Mouse (Mus musculus): ENCODE data around the gene Actl7b. TPM values are rescaled to one million over a fixed set of nuclear protein-coding genes. Genes with fewer than 3 reads are reported as not detected.

Gene Actl7b
- polyA plus RNA-seq, 1 experiment from 2014 or later, result not detected

Other genes with a start within 250 kb of the Actl7b start
- not detected in 2 replicates for gene Gm26657, start 1.4 kb downstream of the Actl7b start, polyA plus RNA-seq (2015; fragmentation: Nextera tagmentation; extraction: Ambion mirVana)
- gene Actl7a, start 2.0 kb upstream of the Actl7b start, polyA plus RNA-seq (2015; fragmentation: Nextera tagmentation; extraction: Ambion mirVana), result not detected in 2 replicates
- gene Elp1, start 60.9 kb upstream of the Actl7b start, polyA plus RNA-seq (2015; fragmentation: Nextera tagmentation; extraction: Ambion mirVana), result 64.0 and 64.7 TPM in 2 replicates
- gene Fam206a, start 60.9 kb upstream of the Actl7b start, polyA plus RNA-seq (2015; fragmentation: Nextera tagmentation; extraction: Ambion mirVana), result 14.0 and 16.0 TPM in 2 replicates
- gene Ctnnal1, start 123.7 kb upstream of the Actl7b start, polyA plus RNA-seq (2015; fragmentation: Nextera tagmentation; extraction: Ambion mirVana), result 12.7 and 14.5 TPM in 2 replicates
- gene Tmem245, start 206.0 kb upstream of the Actl7b start, polyA plus RNA-seq (2015; fragmentation: Nextera tagmentation; extraction: Ambion mirVana), result 7.6 and 9.3 TPM in 2 replicates
- 23.2 and 23.8 TPM in 2 replicates for gene Frrs1l, start 248.9 kb upstream of the Actl7b start, polyA plus RNA-seq (2015; fragmentation: Nextera tagmentation; extraction: Ambion mirVana)

All from midbrain, embryonic 16.5 days (tissue).